Mouse (Mus musculus) small intestine, adult 2 months (tissue): ENCODE results near the gene Wdfy3. TPM values are rescaled to one million over a fixed set of nuclear protein-coding genes. Genes with fewer than 3 reads are reported as not detected.

Experiments
- H3K27ac ChIP-seq: fragments of 200-500 bp; 2 replicates; pipeline ENCODE4 v1.5.1; 2012; ENCODE audit warnings: low read depth, low read length, control low read depth, inconsistent platforms; ENCODE audit not compliant: insufficient read depth
- H3K27me3 ChIP-seq: fragments of 200-500 bp; 2 replicates; pipeline ENCODE4 v1.6.1; 2012; ENCODE audit warnings: mild to moderate bottlenecking, moderate library complexity, low read length, inconsistent platforms; ENCODE audit not compliant: control insufficient read depth, insufficient read depth
- H3K36me3 ChIP-seq: fragments of 200-500 bp; 2 replicates; pipeline ENCODE4 v1.6.1; 2012; ENCODE audit warnings: mild to moderate bottlenecking, low read length, control low read depth, inconsistent platforms; ENCODE audit not compliant: control insufficient read depth, insufficient read depth
- H3K4me1 ChIP-seq: fragments of 200-500 bp; 2 replicates; pipeline ENCODE4 v1.6.1; 2012; ENCODE audit warnings: low read length, inconsistent platforms, mixed read lengths; ENCODE audit not compliant: control insufficient read depth, insufficient read depth, insufficient read length
- H3K4me3 ChIP-seq: fragments of 200-500 bp; 2 replicates; pipeline ENCODE4 v1.5.1; 2012; ENCODE audit warnings: low read depth, mild to moderate bottlenecking, control low read depth, inconsistent platforms, low read length, moderate library complexity
- CTCF ChIP-seq: fragments of 200-500 bp; IDR thresholded peaks from 2 replicates; pipeline ENCODE4 v1.5.1; 2012; ENCODE audit warnings: low read depth, mild to moderate bottlenecking, control low read depth, inconsistent platforms, low read length, moderate library complexity, mixed read lengths; ENCODE audit not compliant: insufficient replicate concordance, insufficient read length; ENCODE audit errors: extremely low read depth
- POLR2A ChIP-seq: fragments of 200-500 bp; IDR thresholded peaks from 2 replicates; pipeline ENCODE4 v1.6.1; 2012; ENCODE audit warnings: low read depth, mild to moderate bottlenecking, control low read depth, inconsistent platforms, low read length, moderate library complexity
- WGBS: fragments of 180-500 bp; shearing (Covaris S2); methylation state at CpG from one replicate; pipeline ENCODE4 v1.1.7; 2018; 5-methylcytosine and 5-hydroxymethylcytosine counted together
- polyA plus RNA-seq: library from polyadenylated mRNA; depleted of rRNA; stranded (reverse); fragments of >200 nt; gene quantifications from 2 replicates; pipeline ENCODE4 v1.2.3, GENCODE M21; 2012

Wdfy3 gene
- polyA plus RNA-seq, 1 experiment = 11.3 TPM

DNA sequence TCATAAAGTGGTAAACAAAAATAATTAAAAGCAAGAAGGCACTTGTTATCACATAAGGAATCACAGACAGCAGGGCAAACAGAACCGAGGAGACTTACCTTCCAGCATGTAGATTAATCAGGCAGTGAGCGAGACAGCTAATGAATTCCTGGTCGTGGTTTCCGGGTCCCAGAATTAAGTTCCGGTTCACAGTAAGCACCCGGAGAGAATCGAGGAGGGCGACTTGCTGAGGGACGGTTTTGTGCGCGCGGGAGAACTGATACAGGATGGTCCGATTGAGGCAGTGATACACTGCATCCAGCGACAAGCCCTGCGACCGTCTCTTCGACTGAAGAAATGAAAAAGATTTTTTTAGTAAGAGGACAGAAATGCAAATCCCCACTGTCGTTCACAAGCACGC, 181.7 kb downstream of the Wdfy3 start:
- Histone ChIP-seq H3K27ac (no peak overlapping the region), H3K4me3 (no peak overlapping the region), H3K36me3 (peaks cover 56% of the 10 kb centered on the region), H3K27me3 (no peaks in the 10 kb centered on the region), H3K4me1 (no peaks in the 10 kb centered on the region)
- TF ChIP-seq CTCF (no peak), POLR2A (no peak)
- WGBS = 94% methylated on average over 19 of the region's 19 CpGs

DNA sequence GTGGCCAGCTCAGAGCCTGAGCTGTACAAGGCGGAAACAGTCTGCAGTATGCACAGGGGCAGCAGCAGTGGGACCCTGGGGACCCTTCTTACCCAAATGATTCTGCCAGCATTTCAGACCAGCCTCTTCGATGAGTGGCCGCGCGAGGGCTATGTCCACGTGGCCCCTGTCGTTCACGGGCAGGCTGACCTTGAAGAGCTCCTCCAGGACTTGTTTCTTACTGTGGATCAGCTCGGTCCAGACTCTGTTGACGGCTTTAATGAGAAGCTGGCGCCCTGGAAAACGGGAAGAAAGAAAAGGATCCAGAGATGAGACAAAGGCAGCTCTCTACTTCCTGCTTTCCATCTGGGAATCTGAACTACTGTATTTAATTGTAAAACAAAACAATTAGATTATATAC, 184.7 kb downstream of the Wdfy3 start:
- no peak for TF ChIP-seq POLR2A

DNA sequence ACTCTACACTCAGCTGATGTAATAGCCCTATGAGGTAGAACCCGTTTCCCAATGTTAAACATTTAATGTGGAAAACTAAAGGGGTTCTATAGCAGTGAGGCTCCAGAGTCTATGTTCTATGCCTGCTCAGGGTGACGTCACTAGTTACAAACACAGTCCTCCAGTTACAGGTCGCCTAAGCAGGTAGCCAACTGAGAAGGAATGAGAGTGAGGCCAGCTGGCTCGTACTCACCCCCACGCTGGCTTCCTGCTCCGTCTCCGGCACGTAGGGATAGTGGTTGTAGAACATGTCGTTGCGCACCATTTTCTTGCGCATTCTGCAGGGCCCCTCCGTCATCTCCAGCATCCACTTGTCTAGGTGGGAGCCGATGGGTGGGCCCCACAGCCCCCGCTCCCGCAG, 187.5 kb downstream of the Wdfy3 start:
- peaks cover 54% of the 10 kb centered on the region for H3K36me3 ChIP-seq
- no peak overlapping the region for H3K4me3 ChIP-seq
- H3K27me3 ChIP-seq = no peaks in the 10 kb centered on the region
- 91% methylated on average over 15 of the region's 15 CpGs for WGBS
- no peak overlapping the region for H3K27ac ChIP-seq
- H3K4me1 ChIP-seq = no peaks in the 10 kb centered on the region
- TF ChIP-seq POLR2A = no peak

More for the DNA sequence above, 184.7 kb downstream of the Wdfy3 start:
- Histone ChIP-seq H3K4me1 (no peaks in the 10 kb centered on the region), H3K36me3 (peaks cover 66% of the 10 kb centered on the region), H3K27me3 (no peaks in the 10 kb centered on the region), H3K4me3 (no peak overlapping the region), H3K27ac (no peak overlapping the region)
- WGBS = 90% methylated on average over 12 of the region's 12 CpGs

DNA sequence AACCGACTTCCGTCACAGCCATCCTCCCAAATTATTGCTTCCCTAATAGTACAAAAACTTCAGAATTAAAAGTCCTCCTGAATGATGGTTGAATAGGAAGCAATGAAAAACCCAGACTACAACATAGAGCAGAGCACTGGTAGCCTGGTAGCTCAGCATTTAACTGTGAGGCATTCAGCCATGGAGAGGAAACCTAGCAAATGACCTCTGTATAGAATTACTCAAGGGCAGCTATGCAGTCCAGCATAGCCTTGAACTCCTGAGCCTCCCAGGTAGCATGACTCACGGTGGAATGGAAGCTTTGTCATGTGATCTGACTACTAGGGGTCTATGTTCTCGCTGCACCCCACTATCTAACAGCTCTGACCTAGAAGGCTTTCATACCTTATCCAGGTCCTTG, 189.8 kb downstream of the Wdfy3 start:
- WGBS = 89% methylated on average over 4 of the region's 4 CpGs

DNA sequence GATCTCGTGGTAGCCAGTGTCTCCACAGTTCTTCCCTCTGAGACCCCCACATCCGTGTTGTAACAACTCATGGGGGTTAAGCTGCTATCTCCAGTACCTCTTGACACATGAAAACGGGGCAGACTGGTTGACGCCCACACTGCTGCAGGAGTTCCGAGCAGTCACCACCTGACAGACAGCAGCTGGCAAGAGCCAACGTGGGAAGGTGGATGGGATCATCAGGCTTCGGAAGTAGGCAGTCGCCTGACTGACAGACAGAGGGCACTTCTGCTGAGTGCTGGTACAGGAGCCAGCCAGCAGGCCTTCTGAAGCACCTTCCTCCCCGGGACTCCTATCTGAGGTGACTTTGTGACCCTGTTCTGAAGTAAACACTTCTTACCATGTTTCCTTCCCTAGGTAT, 191.3 kb downstream of the Wdfy3 start:
- WGBS = 79% methylated on average over 9 of the region's 9 CpGs

More for the DNA sequence above, 189.8 kb downstream of the Wdfy3 start:
- Histone ChIP-seq H3K27ac (no peak overlapping the region), H3K27me3 (no peaks in the 10 kb centered on the region), H3K36me3 (peaks cover 45% of the 10 kb centered on the region), H3K4me1 (no peaks in the 10 kb centered on the region), H3K4me3 (no peak overlapping the region)
- no peak for TF ChIP-seq POLR2A
- TF ChIP-seq CTCF = no peak

DNA sequence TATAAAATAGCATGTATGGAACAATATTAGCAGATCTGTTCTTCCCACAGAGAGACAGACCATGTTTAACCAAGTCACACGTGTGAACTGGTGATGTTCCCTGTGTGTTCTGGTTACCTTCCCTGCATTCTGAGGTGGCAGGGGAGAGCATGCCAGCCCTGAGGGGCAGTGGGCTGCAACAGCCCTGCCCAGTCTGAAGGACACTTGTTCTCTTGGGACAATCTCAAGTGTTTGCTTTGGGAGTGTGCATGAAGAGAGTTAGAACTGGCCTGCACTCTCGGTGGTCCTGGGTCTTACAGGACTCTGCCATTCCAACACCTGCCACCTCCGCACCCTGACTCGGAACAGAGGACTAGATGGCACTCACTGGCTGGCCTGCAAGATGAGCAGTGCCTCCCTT, 193.5 kb downstream of the Wdfy3 start:
- no peaks in the 10 kb centered on the region for H3K4me1 ChIP-seq
- no peak overlapping the region for H3K4me3 ChIP-seq
- no peak overlapping the region for H3K27ac ChIP-seq
- H3K27me3 ChIP-seq = no peaks in the 10 kb centered on the region
- TF ChIP-seq CTCF = no peak
- TF ChIP-seq POLR2A = no peak
- H3K36me3 ChIP-seq = peaks cover 31% of the 10 kb centered on the region
- WGBS = 84% methylated on average over 4 of the region's 4 CpGs

More for the DNA sequence above, 191.3 kb downstream of the Wdfy3 start:
- Histone ChIP-seq H3K4me3 (no peak overlapping the region), H3K27me3 (no peaks in the 10 kb centered on the region), H3K4me1 (no peaks in the 10 kb centered on the region), H3K27ac (no peak overlapping the region), H3K36me3 (peaks cover 41% of the 10 kb centered on the region)
- TF ChIP-seq POLR2A = no peak

DNA sequence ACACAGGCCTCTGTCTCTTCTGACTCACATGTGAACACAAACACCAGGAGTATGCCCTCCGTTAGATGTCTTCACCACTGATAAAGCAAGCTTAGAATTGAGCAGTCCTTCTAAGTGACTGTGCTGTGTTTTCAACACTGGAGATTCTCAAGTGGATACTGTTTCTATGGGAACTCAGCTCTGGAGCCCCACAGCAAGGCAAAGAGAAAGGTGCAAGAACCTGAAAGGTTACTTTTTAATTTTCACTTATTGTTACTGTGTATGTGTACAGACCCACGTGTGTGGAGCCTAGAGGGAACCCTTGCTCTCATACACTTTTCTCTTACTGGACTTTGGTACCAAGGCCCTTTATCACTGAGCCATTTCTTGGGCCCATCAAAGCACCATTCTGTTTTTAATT, 203.0 kb downstream of the Wdfy3 start:
- no peaks in the 10 kb centered on the region for H3K4me1 ChIP-seq
- H3K27me3 ChIP-seq = no peaks in the 10 kb centered on the region
- peaks cover 47% of the 10 kb centered on the region for H3K36me3 ChIP-seq
- 52% methylated on average over 2 of the region's 2 CpGs for WGBS
- no peak for TF ChIP-seq CTCF
- no peak for TF ChIP-seq POLR2A
- no peak overlapping the region for H3K4me3 ChIP-seq
- H3K27ac ChIP-seq = no peak overlapping the region

DNA sequence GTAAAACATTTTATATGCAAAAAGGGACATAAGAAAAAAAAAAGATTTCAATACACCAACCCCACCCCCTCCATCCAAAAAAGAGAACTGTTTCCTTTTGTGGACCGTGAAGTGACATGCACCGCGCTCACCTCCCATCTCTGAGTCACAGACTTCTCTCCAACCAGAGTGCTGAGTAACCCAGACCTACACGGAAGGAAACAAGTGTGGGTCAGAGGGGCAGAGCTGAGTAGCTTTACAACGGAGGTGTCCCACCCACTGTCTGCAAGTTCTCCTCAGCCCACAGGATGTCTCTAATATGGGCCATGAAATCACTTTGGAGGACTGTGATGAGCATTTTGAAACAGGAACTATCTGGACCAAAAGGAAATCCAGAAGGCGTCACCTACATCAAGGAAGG, 205.8 kb downstream of the Wdfy3 start:
- H3K27ac ChIP-seq = no peak overlapping the region
- no peak overlapping the region for H3K4me3 ChIP-seq
- H3K36me3 ChIP-seq = peaks cover 42% of the 10 kb centered on the region
- 88% methylated on average over 6 of the region's 6 CpGs for WGBS
- TF ChIP-seq CTCF (no peak), POLR2A (no peak)
- H3K27me3 ChIP-seq = no peaks in the 10 kb centered on the region
- no peaks in the 10 kb centered on the region for H3K4me1 ChIP-seq
